Mouse (Mus musculus) heart, adult 9 months (tissue): ENCODE results near the gene Kcnk18.

Experiments used
- DNase-seq, 2 experiments: peaks; one replicate each; pipeline ENCODE4 v3.0.0; 2022; ENCODE audit warnings: low spot score in 2 of 2

Gene Kcnk18

GRCm38 (mm10) chr19:59221131-59221530 is 2.1 kb downstream of the Kcnk18 start:
- DNase-seq: no peak

DNA sequence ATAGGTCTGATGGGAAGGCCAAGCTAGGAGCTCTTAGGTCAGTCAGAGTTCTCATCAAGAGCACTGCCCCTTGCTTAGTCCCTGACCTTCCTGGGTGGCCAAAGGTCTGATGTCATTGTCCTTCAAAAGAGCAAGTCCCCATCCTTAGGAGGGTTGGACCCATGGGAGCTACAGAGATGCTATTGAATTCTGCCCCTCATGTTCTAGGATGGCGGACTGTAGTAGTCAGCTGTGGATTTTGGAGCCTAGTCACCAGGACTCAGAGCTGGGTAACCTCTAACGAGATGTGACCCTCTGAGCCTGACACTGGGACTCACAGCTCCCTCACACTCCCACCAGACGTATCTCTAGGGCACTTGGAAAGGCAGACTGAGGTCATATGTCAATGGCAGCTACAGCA is 9.4 kb downstream of the Kcnk18 start:
- no peak for DNase-seq

GRCm38 (mm10) chr19:59232786-59233185 is 13.8 kb downstream of the Kcnk18 start:
- DNase-seq: no peak

DNA sequence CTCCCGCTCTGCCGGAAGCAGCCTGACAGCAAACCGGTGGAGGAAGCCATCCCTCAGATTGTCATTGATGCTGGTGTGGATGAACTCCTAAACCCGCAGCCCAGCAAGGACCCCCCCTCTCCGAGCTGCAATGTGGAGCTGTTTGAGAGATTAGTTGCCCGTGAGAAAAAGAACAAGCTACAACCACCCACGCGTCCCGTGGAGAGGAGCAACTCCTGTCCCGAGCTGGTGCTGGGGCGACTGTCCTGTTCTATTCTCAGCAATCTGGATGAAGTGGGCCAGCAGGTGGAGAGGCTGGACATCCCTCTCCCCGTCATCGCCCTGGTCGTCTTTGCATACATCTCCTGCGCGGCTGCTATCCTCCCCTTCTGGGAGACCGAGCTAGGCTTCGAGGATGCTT is 16.0 kb downstream of the Kcnk18 start:
- DNase-seq: no peak

DNA sequence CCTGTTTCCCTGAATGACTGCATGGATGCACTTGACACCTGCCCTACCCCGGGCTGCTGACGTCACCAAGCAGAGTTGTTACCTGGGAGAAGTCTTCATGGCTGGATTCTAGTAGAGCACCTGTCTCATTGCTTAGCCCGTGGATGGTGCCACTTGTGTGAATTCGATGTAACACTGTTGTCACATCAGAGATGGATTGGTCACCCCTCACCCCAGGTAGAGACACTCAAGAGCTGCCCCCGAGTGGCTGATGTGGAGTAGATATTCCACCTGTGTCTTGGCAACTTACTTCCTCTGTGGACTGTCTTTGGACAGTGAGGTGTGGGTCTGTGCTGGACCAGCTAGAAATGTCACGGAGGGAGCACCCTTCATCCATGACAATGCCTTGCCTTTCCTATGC is 17.0 kb downstream of the Kcnk18 start:
- no peak for DNase-seq

DNA sequence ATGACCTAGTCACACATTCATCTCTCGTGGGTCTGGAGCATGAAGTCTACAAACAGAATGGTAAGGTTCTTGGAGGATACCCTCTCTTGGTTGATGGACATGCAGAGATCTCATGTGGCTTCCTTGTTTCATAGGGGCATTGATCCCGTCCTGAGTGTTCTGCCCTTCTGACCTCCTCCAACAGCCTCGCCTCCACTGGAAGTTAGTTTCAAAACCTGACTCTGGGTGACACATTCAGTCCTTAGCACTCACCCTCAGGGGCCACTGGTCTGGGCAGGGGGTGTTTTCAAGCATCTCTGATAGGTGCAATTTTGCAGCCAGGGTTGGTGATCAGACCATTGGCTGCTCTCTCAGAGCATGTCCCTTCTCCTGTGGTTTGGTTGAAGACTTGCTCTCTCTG is 19.6 kb downstream of the Kcnk18 start:
- no peak for DNase-seq

DNA sequence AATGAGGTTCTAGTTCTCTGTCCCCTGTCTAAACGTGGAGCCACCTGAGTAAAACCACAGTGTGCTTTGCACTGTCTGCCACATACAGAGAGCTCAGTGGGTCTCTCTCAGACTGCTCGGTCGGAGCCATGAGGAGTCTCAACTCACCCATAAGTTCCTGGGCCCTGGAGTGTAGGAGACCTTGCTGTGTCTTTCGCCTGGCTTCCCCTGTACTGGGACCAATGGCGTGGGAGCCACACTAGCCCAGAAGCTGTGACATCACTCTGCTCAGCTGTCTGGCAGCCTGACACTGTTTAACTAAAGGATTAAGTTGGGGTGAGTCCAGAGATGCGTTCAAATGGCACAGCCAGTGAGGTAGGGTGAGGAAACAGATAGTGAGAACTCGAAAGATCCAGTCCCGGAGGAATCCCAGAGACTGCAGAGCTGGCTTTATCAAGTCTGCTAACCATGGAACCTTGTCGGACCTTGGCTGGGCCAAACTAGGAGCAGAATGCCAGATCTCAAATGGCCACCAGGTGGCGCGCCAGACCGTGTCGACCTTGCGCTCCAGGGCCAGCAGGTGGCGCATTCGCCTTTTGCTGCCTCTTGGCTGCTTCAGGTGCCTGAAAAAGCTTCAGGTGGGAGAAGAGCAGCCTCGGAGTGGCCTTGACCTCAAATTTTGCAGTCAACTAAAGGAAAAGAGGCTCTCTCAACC is 20.3 kb downstream of the Kcnk18 start:
- DNase-seq: peak; percentile 47 to 73

DNA sequence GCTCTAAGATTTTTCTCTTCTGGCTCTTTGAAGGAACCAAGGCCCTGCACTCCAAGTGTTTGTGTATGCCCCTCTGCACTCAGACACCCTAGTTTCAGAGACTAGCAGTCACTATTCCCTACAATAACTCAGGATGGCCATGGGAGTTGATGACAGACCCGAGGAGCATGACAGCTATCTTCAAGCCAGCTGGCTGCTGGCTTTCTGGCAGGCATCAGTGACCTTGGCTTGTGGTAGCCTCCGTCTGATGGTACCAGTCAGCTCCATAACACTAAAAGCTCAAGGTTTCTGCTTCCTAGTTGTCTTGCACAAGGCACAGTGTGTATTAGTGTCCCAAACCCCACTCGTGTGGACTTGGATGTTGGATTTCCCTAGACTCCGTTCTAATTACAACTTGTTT is 23.0 kb downstream of the Kcnk18 start:
- peak; percentile 9 to 21 for DNase-seq

GRCm38 (mm10) chr19:59243057-59243456 is 24.0 kb downstream of the Kcnk18 start:
- no peak for DNase-seq

- no peak for DNase-seq
Observed at GRCm38 (mm10) chr19:59248144-59248543, 29.1 kb downstream of the Kcnk18 start.

GRCm38 (mm10) chr19:59248553-59249286 is 29.7 kb downstream of the Kcnk18 start:
- no peak for DNase-seq

DNA sequence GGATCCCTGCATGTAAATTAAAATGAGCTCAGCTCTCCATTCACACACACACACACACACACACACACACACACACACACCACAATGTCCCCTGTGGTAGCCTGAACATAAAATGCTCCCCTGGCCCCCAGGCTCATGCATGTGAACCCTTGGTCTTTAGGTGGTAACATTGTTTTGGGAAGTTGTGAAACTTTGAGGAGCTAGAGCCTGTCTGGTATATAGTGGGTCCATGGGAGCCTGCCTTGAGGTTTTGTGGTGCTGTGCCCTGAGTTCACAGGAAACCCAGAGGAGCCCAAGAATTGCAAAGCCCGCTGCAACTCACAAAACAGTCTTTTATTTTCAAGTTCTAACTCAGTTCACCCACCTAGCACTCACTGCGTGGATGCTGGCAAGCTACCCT is 33.6 kb downstream of the Kcnk18 start:
- no peak for DNase-seq

- DNase-seq: no peak
Observed at GRCm38 (mm10) chr19:59259633-59260032, 40.6 kb downstream of the Kcnk18 start.

DNA sequence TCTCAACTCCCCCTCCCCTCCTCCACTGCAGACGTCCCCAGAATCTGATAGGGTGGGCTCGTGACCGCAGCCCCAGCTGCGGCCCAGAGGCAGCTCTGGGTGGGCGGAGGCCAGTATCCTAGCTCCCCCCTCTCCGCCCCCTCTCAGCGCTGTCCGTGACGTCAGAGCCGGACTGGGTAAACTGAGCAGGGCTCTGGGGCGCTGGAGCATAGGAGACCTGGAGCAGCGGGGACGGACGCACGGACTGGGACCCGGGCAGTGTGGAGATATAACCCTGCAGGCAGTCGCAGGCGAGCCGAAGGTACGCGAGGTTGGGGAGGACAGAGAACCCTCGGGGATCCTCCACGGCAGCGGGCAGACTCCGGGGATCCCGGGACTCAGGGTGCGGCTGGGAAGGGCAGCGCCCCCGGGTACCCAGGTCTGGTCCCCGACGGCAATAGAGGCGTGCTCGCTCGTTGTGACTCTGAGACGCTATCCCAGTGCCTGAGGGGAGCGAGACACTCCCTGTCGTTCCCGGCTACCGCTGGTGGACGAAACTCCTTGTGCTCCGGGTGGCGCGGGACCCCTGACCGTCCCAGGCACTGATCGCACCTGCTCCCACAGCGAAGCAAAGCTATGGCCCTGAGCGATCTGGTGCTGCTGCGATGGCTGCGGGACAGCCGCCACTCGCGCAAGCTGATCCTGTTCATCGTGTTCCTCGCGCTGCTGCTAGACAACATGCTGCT is 41.9 kb downstream of the Kcnk18 start, which contains the start of gene Slc18a2:
Gene Slc18a2, plus strand, starts transcription at position 179 of the 725 bp plus-strand sequence.
- DNase-seq: no peak

GRCm38 (mm10) chr19:59261604-59262003 is 42.6 kb downstream of the Kcnk18 start:
- DNase-seq: no peak

- DNase-seq: no peak
Observed at GRCm38 (mm10) chr19:59263171-59263570, 44.2 kb downstream of the Kcnk18 start.

- no peak for DNase-seq
Observed at GRCm38 (mm10) chr19:59264838-59265532, 46.0 kb downstream of the Kcnk18 start.

DNA sequence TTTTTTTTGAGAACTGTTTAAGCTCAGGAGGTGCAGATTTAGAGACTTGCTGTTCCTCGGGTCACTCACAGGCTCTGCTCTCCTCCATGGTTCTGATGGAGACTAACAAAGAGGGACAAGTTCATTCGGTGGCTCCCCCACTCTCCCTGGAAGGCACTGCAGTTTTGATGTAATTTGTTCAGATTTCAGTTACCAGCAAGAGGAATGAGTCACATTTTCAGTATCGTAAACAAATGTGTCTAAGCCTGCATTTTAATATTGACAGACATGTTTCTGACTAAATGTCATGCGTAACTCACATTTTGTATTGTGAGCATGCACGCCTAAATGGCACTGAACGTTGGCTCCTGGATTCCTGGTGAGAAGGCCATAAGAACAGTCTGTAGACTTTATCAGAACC is 46.9 kb downstream of the Kcnk18 start:
- no peak for DNase-seq

- DNase-seq: no peak
Observed at GRCm38 (mm10) chr19:59267417-59267963, 48.5 kb downstream of the Kcnk18 start.

DNA sequence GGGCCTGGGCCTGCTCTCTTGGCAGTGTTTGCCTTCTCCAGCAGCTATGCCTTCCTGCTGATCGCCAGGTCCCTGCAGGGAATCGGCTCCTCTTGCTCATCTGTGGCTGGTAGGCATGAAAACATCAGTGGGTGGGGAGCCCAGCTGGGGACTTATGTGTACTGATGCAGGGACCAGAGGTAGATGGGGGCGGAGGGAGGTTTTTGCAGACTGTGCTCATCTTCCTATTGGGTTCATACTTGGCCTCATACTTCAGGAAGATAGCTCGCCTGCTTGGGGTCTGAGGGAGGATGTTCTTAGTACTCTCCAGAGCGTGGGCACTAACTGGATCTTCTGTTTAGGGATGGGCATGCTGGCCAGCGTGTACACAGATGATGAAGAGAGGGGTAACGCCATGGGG is 54.2 kb downstream of the Kcnk18 start:
- DNase-seq: no peak

- no peak for DNase-seq
Observed at GRCm38 (mm10) chr19:59276354-59276753, 57.3 kb downstream of the Kcnk18 start.

GRCm38 (mm10) chr19:59280841-59281240 is 61.8 kb downstream of the Kcnk18 start:
- DNase-seq: peak; percentile 1 to 11
